Mouse (Mus musculus) C2C12 (cell line): ENCODE data around the gene Itpr1. TPM values are rescaled to one million over a fixed set of nuclear protein-coding genes. Genes with fewer than 3 reads are reported as not detected.

ENCODE experiments used
- H3K27me3 ChIP-seq: one replicate; pipeline ENCODE4 v1.6.1; 2011; ENCODE audit not compliant: control insufficient read depth, insufficient read depth, insufficient read length
- H3K36me3 ChIP-seq: one replicate; pipeline ENCODE4 v1.6.1; 2011; ENCODE audit not compliant: control insufficient read depth, insufficient read depth
- H3K4me3 ChIP-seq: one replicate; pipeline ENCODE4 v1.5.1; 2011; ENCODE audit warnings: mild to moderate bottlenecking, control low read depth; ENCODE audit not compliant: poor library complexity, insufficient read depth, severe bottlenecking
- H3K79me2 ChIP-seq: one replicate; pipeline ENCODE4 v1.6.1; 2011; ENCODE audit not compliant: control insufficient read depth, insufficient read depth
- H3K79me3 ChIP-seq: one replicate; pipeline ENCODE4 v1.6.1; 2011; ENCODE audit warnings: low read depth, control low read depth
- H3ac ChIP-seq: one replicate; pipeline ENCODE3; 2011; ENCODE audit warnings: low read depth; ENCODE audit not compliant: control insufficient read depth, insufficient read length
- CEBPB ChIP-seq: IDR thresholded peaks from one replicate; pipeline ENCODE4 v1.6.1; 2011; ENCODE audit warnings: low read depth, mild to moderate bottlenecking, control low read depth, moderate library complexity
- CTCF ChIP-seq: IDR thresholded peaks from one replicate; pipeline ENCODE4 v1.5.1; 2011; ENCODE audit not compliant: control insufficient read depth, insufficient read depth, insufficient read length
- FOSL1 ChIP-seq: IDR thresholded peaks from one replicate; pipeline ENCODE4 v1.8.0; 2011; ENCODE audit warnings: mild to moderate bottlenecking, low read length; ENCODE audit not compliant: poor library complexity, insufficient read depth, severe bottlenecking
- MAX ChIP-seq: IDR thresholded peaks from one replicate; pipeline ENCODE4 v1.6.1; 2011; ENCODE audit warnings: mild to moderate bottlenecking, control low read depth
- MYOD1 ChIP-seq: IDR thresholded peaks from one replicate; pipeline ENCODE4 v1.6.1; 2011; ENCODE audit warnings: low read depth; ENCODE audit not compliant: control insufficient read depth, insufficient read length
- MYOG ChIP-seq: IDR thresholded peaks from one replicate; pipeline ENCODE4 v1.6.1; 2011; ENCODE audit not compliant: control insufficient read depth, insufficient read length; ENCODE audit errors: extremely low read depth
- USF1 ChIP-seq: IDR thresholded peaks from one replicate; pipeline ENCODE4 v1.6.1; 2011; ENCODE audit warnings: low read depth, mild to moderate bottlenecking, control low read depth, moderate library complexity
- polyA plus RNA-seq: library from polyadenylated mRNA; unstranded; fragments of >200 nt; fragmentation: generic; extraction: Trizol; gene quantifications from one replicate; pipeline ENCODE4 v1.2.1, GENCODE M21; 2012; ENCODE audit warnings: missing spikeins

Gene Itpr1
- polyA plus RNA-seq, 1 experiment = 4.9 TPM

GRCm38 (mm10) chr6:108316268-108316824 lies 103.5 kb downstream of the Itpr1 start:
- no peaks in the 10 kb centered on the region for H3K27me3 ChIP-seq
- H3K79me2 ChIP-seq = no peaks in the 10 kb centered on the region
- H3ac ChIP-seq = no peak overlapping the region
- H3K4me3 ChIP-seq = no peak overlapping the region
- TF ChIP-seq CEBPB (no peak), USF1 (no peak), MAX (no peak)
- H3K79me3 ChIP-seq = no peaks in the 10 kb centered on the region
- H3K36me3 ChIP-seq = no peaks in the 10 kb centered on the region

- H3K4me3 ChIP-seq = no peak overlapping the region
- no peaks in the 10 kb centered on the region for H3K36me3 ChIP-seq
- no peaks in the 10 kb centered on the region for H3K27me3 ChIP-seq
- no peak for TF ChIP-seq FOSL1
- TF ChIP-seq USF1 = no peak
- TF ChIP-seq MAX = no peak
- no peak for TF ChIP-seq MYOD1
- TF ChIP-seq MYOG = no peak
- TF ChIP-seq CEBPB = no peak
- TF ChIP-seq CTCF = no peak
- H3K79me2 ChIP-seq = no peaks in the 10 kb centered on the region
- H3ac ChIP-seq = no peak overlapping the region
- no peaks in the 10 kb centered on the region for H3K79me3 ChIP-seq
Measured at GRCm38 (mm10) chr6:108316951-108317350, 104.1 kb downstream of the Itpr1 start.

- no peak overlapping the region for H3ac ChIP-seq
- H3K4me3 ChIP-seq = no peak overlapping the region
- no peaks in the 10 kb centered on the region for H3K36me3 ChIP-seq
- H3K27me3 ChIP-seq = no peaks in the 10 kb centered on the region
- no peaks in the 10 kb centered on the region for H3K79me2 ChIP-seq
- no peaks in the 10 kb centered on the region for H3K79me3 ChIP-seq
- no peak for TF ChIP-seq MYOD1
- no peak for TF ChIP-seq CEBPB
- no peak for TF ChIP-seq FOSL1
- no peak for TF ChIP-seq USF1
- TF ChIP-seq CTCF = no peak
- no peak for TF ChIP-seq MYOG
- TF ChIP-seq MAX = no peak
Measured at GRCm38 (mm10) chr6:108321653-108322052, 108.8 kb downstream of the Itpr1 start.

- no peak overlapping the region for H3ac ChIP-seq
- no peaks in the 10 kb centered on the region for H3K79me2 ChIP-seq
- no peaks in the 10 kb centered on the region for H3K79me3 ChIP-seq
- no peaks in the 10 kb centered on the region for H3K36me3 ChIP-seq
- no peaks in the 10 kb centered on the region for H3K27me3 ChIP-seq
- TF ChIP-seq CTCF (no peak), MYOG (no peak), MAX (no peak), USF1 (no peak), MYOD1 (no peak)
- H3K4me3 ChIP-seq = no peak overlapping the region
Measured at GRCm38 (mm10) chr6:108324464-108325025, 111.6 kb downstream of the Itpr1 start.

- H3K79me3 ChIP-seq = no peaks in the 10 kb centered on the region
- TF ChIP-seq MAX = no peak
- H3ac ChIP-seq = no peak overlapping the region
- no peaks in the 10 kb centered on the region for H3K36me3 ChIP-seq
- H3K27me3 ChIP-seq = no peaks in the 10 kb centered on the region
- H3K79me2 ChIP-seq = no peaks in the 10 kb centered on the region
- no peak overlapping the region for H3K4me3 ChIP-seq
Measured at GRCm38 (mm10) chr6:108325400-108325799, 112.5 kb downstream of the Itpr1 start.

GRCm38 (mm10) chr6:108325948-108326411 lies 113.1 kb downstream of the Itpr1 start:
- no peak overlapping the region for H3K4me3 ChIP-seq

More at GRCm38 (mm10) chr6:108325948-108326411, 113.1 kb downstream of the Itpr1 start:
- TF ChIP-seq MAX (no peak), MYOG (no peak), USF1 (no peak), FOSL1 (no peak), CEBPB (no peak), MYOD1 (no peak)
- H3K27me3 ChIP-seq = no peaks in the 10 kb centered on the region
- H3K79me3 ChIP-seq = no peaks in the 10 kb centered on the region
- no peaks in the 10 kb centered on the region for H3K79me2 ChIP-seq
- H3ac ChIP-seq = no peak overlapping the region
- H3K36me3 ChIP-seq = no peaks in the 10 kb centered on the region
